21 mouse cellular contexts compared by ENCODE assay signal in the genomic region with DNA sequence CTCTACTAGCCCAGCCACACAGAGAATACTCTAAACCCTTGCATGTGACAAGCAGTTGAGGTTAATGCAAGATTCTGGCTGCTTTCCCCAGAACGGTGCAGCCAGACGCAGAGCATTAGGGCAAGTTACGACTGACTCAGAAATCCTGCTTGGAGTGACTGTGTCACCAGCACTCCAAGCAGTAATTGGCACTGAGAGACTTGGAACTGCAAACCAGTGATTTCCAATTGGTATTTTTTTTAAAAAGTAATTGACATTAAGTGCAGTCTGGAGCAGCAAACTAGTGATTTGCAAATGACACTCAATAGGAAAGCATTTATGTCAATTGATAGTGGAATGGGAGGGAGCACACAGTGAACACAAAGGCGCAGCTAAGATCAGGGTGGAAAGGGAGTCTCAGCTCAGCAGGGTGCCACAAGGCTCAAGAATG.
DNase-seq lines count a peak whose midpoint lies in the region; ATAC-seq lines count a peak whose summit lies in the region.
"Had no signal": no experiment of that assay in that cellular context is flagged by ENCODE, and none has a peak within 500 bp of the region (broad histone marks: within the 10 kb centered on the region; RNA-seq: fewer than 3 reads in every experiment).

No protein-coding gene starts in this region.

- no peak overlapping the region for H3K4me2 ChIP-seq in hindbrain, embryonic 16.5 days (ENCODE audit: low read length)
- no peak overlapping the region for H3K4me2 ChIP-seq in forebrain, embryonic 13.5 days
- H3K4me2 ChIP-seq: heart, embryonic 11.5 days; hindbrain, embryonic 12.5 days; limb, embryonic 12.5 days; liver, embryonic 11.5 days; midbrain, embryonic 13.5 days had no signal

- H3K36me3 ChIP-seq in hindbrain, embryonic 16.5 days (ENCODE audit: control insufficient read depth, insufficient read depth, low read length): no peaks in the 10 kb centered on the region
- H3K36me3 ChIP-seq in hindbrain, embryonic 10.5 days: no peaks in the 10 kb centered on the region
- no peaks in the 10 kb centered on the region for H3K36me3 ChIP-seq in forebrain, embryonic 13.5 days (ENCODE audit: poor library complexity, severe bottlenecking)
- H3K36me3 ChIP-seq: G1E; hindbrain, embryonic 12.5 days; limb, embryonic 12.5 days; midbrain, embryonic 13.5 days had no signal

- H3K9ac ChIP-seq in hindbrain, embryonic 16.5 days (ENCODE audit: low read depth, low read length): no peak overlapping the region
- no peak overlapping the region for H3K9ac ChIP-seq in forebrain, embryonic 13.5 days
- H3K9ac ChIP-seq: hindbrain, embryonic 12.5 days; limb, embryonic 12.5 days; midbrain, embryonic 13.5 days had no signal

- DNase-seq in hindbrain, embryonic 10.5 days (ENCODE audit: low spot score): no peak
- peak; percentile 22 for DNase-seq in brain, adult 2 months (ENCODE audit: low read depth, low spot score)
- DNase-seq in lung, postnatal 4 days: no peak
- DNase-seq in lung, postnatal 10 days: no peak
- DNase-seq in retina, embryonic 14.5 days (ENCODE audit: low spot score): no peak
- DNase-seq: cerebellum, adult 11-12 months; kidney, adult 8-10 months; kidney, postnatal 10 days; lung, adult 18-20 months; lung, postnatal 14 days; right cerebral cortex, postnatal 14 days; spleen, adult 18-20 months had no signal

- H3K27me3 ChIP-seq in hindbrain, embryonic 16.5 days (replicated peaks; ENCODE audit: control insufficient read depth, insufficient read depth, low read length): no peaks in the 10 kb centered on the region
- H3K27me3 ChIP-seq in hindbrain, embryonic 10.5 days (ENCODE audit: insufficient read depth, poor library complexity, severe bottlenecking): no peaks in the 10 kb centered on the region
- H3K27me3 ChIP-seq in forebrain, embryonic 13.5 days: peaks cover 10% of the 10 kb centered on the region
- H3K27me3 ChIP-seq: hindbrain, embryonic 12.5 days; limb, embryonic 12.5 days; midbrain, embryonic 13.5 days had no signal

- no peaks in the 10 kb centered on the region for H3K4me1 ChIP-seq in hindbrain, embryonic 16.5 days (ENCODE audit: control insufficient read depth, insufficient read depth, low read depth, low read length)
- no peaks in the 10 kb centered on the region; the same call in 1 of the 2 replicates for H3K4me1 ChIP-seq in hindbrain, embryonic 10.5 days (replicated peaks)
- H3K4me1 ChIP-seq in forebrain, embryonic 13.5 days: peaks cover 12% of the 10 kb centered on the region
- H3K4me1 ChIP-seq: hindbrain, embryonic 12.5 days; limb, embryonic 12.5 days had no signal

- WGBS in hindbrain, embryonic 16.5 days: 16% methylated on average over 4 of the region's 4 CpGs
- 26% methylated on average over 4 of the region's 4 CpGs for WGBS in hindbrain, embryonic 10.5 days
- 7% methylated on average over 4 of the region's 4 CpGs for WGBS in forebrain, embryonic 13.5 days

- ATAC-seq in hindbrain, embryonic 16.5 days: peak; percentile 40; the same call in 1 of the 2 replicates
- ATAC-seq in forebrain, embryonic 13.5 days: peak; percentile 91
- ATAC-seq: CD4-positive, CD25-positive, alpha-beta regulatory T cell, adult 4 months had no signal

- no peaks in the 10 kb centered on the region for H3K9me3 ChIP-seq in hindbrain, embryonic 16.5 days (ENCODE audit: control insufficient read depth, low read length)
- no peaks in the 10 kb centered on the region for H3K9me3 ChIP-seq in hindbrain, embryonic 10.5 days
- no peaks in the 10 kb centered on the region for H3K9me3 ChIP-seq in forebrain, embryonic 13.5 days (replicated peaks)
- H3K9me3 ChIP-seq: G1E; hindbrain, embryonic 12.5 days; limb, embryonic 12.5 days; midbrain, embryonic 13.5 days had no signal

- H3K4me3 ChIP-seq in hindbrain, embryonic 16.5 days (ENCODE audit: low read length): no peak overlapping the region
- no peak overlapping the region for H3K4me3 ChIP-seq in hindbrain, embryonic 10.5 days
- no peak overlapping the region for H3K4me3 ChIP-seq in forebrain, embryonic 13.5 days
- H3K4me3 ChIP-seq: hindbrain, embryonic 12.5 days; limb, embryonic 12.5 days; midbrain, embryonic 13.5 days had no signal

- H3K27ac ChIP-seq in hindbrain, embryonic 16.5 days (ENCODE audit: low read depth, low read length): no peak overlapping the region
- no peak overlapping the region for H3K27ac ChIP-seq in hindbrain, embryonic 10.5 days
- H3K27ac ChIP-seq in forebrain, embryonic 13.5 days: no peak overlapping the region
- H3K27ac ChIP-seq: hindbrain, embryonic 12.5 days; limb, embryonic 12.5 days; midbrain, embryonic 13.5 days had no signal
